Mouse (Mus musculus) spleen, adult 2 months (tissue): ENCODE measurements around the gene Cyba.
A peak's percentile ranks its signal among the peaks of the same experiment; 100 is the strongest.

ENCODE experiments used
- CTCF ChIP-seq: fragments of 200-500 bp; IDR thresholded peaks from 2 replicates; pipeline ENCODE4 v1.5.1; 2011; ENCODE audit warnings: mild to moderate bottlenecking, inconsistent platforms; ENCODE audit not compliant: insufficient read depth, insufficient read length, insufficient replicate concordance; ENCODE audit errors: extremely low read depth
- POLR2A ChIP-seq: fragments of 200-500 bp; IDR thresholded peaks from 2 replicates; pipeline ENCODE4 v1.6.1; 2011; ENCODE audit warnings: low read depth, low read length, inconsistent platforms

DNA sequence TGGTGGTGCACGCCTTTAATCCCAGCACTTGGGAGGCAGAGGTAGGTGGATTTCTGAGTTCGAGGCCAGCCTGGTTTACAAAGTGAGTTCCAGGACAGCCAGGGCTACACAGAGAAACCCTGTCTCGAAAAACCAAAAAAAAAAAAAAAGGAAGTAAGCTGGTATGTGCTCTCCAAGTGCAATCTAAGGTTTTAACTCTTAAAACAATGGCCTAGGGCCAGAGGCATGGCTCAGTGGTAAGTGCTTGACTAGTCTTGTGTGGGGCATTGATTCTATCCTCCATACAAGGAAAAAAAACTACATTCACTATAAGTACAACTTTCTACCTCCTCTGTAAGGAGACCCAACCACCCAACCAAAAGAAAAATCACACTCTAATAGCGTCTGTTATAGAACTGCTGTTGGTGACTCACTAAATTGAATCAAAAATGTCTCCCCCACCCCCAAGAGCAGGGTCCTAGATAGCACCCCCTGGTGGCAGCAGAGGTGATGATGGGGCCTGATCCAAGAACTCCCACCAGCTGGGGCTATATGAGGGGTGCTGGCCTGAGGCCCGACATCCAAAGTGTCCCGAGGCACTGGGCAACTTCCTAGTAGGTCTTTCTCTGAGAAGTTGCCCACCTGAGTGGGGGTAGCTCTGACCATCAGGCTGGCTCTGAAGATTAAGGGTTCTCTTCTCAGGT is 26.6 kb upstream of the Cyba start:
- TF ChIP-seq CTCF (0 out of 2 replicates have a peak, but pooled peaks have one; percentile 22), POLR2A (no peak)
